Mouse (Mus musculus) forelimb bud, embryonic 11.5 days (tissue): ENCODE measurements around the gene Camkv.
A peak's percentile ranks its signal among the peaks of the same experiment; 100 is the strongest.

Source experiments
- DNase-seq: peaks from one replicate; pipeline ENCODE4 v3.0.0-alpha.2; 2012; ENCODE audit warnings: low read depth, low spot score

Camkv gene

DNA sequence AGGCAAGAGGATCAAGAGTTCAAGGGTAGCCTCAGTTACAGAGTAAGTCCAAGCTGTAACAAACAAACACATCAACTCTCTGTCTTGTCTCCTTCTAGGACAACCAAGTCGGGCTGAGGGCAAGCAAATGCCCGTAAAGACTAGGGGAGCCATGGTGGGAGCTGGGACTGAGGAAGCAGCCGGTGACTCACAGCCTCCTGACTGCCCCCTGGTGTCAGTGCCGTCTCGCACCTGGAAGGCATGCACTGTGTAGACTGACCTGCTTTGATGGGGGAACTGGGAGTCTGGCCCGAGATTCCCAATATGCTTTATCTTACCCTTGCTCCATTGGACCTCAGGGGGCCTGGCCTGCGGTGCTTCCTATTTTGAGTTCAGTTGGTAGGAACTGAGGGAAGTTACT lies 12.5 kb upstream of the Camkv start:
- DNase-seq, result no peak

GRCm38 (mm10) chr9:107923956-107924355 lies 11.5 kb upstream of the Camkv start:
- no peak for DNase-seq

DNA sequence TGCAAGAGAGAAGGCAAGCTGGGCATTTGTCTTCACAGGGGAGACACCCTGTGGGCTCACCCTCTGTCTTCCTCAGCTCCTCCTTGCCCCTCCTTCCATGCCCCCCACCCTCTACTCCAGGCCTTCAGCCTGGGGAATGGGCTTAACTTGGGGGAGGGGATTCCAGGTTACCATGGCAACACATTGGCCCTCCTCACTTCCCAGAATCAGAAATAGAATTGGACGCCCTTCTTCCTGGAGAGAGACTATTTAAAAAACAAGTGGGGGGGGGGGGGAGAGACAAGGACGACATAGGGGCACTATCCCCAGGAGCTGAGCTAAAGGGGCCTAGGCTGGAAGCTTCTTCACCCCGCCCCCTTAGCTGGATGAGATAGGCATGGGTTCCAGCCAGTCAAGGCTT lies 10.2 kb upstream of the Camkv start:
- DNase-seq, result no peak

DNA sequence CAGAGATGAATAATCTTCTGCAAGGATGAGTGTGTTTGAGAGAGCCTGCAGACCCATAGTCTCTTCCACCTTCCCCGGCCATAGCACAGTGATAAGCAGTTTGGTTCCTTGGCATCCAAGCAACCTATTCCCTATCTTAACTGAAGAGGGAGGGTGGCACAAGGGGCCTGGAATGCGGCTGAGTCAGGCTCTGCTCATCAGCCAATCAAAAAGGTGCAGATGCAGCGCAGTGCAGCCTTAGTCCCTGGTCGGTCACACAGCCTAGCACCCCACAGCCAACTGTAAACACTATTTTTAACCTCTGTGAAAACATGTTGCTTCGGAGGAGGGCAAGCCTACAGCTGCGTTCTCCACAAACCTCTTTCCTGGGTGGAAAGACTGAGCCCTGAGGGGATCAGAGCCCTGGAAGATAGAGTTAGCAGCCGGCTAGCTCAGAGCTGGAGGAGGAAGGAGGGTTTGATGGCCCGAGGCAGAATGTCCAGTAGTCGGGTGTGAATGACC lies 8.5 kb upstream of the Camkv start:
- DNase-seq, result no peak

- DNase-seq, result no peak
Observed at GRCm38 (mm10) chr9:107927749-107928148, 7.7 kb upstream of the Camkv start.

- DNase-seq, result no peak
Observed at GRCm38 (mm10) chr9:107928169-107928568, 7.3 kb upstream of the Camkv start, which contains the start of gene Actl11. Actl11 (plus strand) TSS chr9:107928469.

- DNase-seq, result no peak
Observed at GRCm38 (mm10) chr9:107932221-107932620, 3.3 kb upstream of the Camkv start.

DNA sequence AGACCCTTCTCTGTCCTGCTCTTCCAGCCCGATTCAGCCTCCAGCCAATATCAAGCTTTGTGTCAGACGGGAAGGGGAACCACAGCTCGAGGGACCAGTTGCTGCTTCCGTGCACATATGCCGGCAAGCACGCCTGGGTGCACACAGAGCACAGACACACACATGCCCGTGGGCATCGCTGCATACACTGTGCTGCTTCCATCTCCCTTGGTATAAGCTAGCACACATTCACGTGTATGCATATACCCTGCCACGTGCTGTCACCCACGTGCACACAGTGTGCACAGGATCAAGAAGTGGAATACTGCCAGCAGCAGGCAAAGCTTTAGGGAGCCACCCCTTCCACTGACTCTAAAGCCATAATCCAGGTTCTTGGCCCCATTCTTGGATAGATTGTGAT lies 1.3 kb upstream of the Camkv start:
- DNase-seq, result no peak

- peak; percentile 30 for DNase-seq
Observed at GRCm38 (mm10) chr9:107935790-107936214, 328 bp downstream of the Camkv start.

- peak; percentile 24 for DNase-seq
Observed at GRCm38 (mm10) chr9:107936215-107936822, 845 bp downstream of the Camkv start.

GRCm38 (mm10) chr9:107936831-107937230 lies 1.4 kb downstream of the Camkv start:
- DNase-seq, result no peak

DNA sequence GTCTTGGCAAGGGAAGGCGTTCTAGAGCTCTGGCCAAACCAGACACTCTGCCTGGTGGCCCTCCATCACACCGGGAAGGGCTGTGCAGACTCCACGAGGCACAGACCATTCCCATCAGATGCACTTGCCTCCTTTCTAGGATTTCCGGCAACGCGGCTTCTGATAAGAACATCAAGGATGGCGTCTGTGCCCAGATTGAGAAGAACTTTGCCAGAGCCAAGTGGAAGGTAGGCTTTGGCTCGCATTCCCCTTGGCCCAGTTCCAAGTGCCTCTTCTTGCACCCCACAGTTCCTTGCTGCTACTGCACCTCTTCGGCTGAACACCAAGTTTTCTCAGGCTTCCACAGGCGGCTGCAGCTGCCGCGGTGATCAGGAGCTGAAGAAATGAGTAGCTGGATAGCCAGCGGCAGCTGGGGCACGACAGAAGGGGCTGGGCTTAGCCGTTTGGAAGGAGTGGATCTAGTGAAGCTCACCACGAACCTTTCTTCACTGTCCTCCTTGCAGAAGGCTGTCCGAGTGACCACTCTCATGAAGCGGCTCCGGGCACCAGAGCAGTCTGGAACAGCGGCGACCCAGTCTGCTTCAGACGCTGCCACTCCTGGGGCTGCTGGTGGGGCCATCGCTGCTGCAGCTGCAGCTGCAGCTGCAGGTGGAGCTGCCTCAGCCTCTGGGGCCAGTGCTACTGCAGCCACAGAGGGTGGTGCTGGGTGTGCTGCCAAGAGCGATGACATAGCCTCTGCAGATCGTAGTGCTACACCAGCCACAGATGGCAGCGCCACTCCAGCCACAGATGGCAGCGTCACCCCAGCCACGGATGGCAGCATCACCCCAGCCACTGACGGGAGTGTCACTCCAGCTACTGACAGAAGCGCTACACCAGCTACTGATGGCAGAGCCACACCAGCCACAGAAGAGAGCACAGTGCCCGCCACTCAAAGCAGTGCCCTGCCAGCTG lies 12.0 kb downstream of the Camkv start:
- DNase-seq, result no peak

GRCm38 (mm10) chr9:107949184-107949921 lies 13.9 kb downstream of the Camkv start:
- no peak for DNase-seq

GRCm38 (mm10) chr9:107949922-107950235 lies 14.4 kb downstream of the Camkv start, which contains the start of gene Traip:
Traip (plus strand) TSS chr9:107950136.
- no peak for DNase-seq

GRCm38 (mm10) chr9:107950460-107951355 lies 15.2 kb downstream of the Camkv start:
- DNase-seq, result peak; percentile 89

DNA sequence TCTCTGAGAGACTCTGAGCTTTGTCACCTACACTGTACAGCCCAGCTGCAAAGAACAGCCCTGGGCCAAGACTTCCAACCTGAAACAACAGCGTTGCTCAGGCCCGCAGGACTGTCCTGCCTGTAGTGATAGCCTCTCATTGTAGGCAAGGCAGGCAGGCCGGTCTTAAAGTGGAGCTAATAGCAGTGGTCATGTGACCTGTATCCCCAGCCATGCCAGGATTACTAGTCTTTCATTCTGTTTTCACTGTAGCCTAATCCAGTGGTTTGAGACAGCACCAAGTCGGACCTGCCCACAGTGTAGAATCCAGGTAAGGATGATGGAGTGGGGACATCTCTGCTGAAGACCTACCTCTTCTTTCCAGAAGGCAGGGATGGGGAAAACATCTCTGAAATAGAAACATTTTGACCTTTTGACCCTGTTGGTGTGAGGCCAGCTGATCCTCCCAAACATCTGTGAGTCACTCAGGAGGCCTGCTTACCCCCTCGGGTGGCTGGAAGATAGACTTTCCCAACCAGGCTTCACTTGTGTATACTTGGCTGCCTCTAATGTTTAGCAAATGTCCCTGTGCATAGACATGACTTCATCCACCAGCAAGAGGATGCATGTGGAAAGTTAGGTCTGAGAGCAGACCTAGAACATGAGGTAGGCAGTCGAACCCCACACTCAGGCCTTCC lies 20.3 kb downstream of the Camkv start:
- DNase-seq, result no peak

DNA sequence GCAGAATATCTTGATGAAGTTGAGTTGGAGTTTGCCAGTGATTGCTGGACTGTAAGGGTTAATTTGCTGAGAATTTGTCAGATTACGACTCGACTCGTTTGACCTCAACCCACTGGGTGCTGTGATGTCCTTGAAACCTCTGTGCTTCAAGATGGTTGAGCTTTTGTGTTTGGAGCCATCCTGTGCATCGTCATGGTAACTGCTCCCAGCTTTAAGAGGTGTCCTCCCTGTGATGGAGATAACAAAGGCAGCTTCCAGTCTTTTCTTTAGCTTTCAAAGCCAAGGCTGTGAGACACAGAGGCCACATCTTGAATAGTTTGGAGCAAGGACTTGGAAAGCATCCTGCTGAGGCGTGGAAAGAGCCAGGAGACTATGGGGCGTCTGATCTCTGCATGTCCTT lies 21.7 kb downstream of the Camkv start:
- no peak for DNase-seq

DNA sequence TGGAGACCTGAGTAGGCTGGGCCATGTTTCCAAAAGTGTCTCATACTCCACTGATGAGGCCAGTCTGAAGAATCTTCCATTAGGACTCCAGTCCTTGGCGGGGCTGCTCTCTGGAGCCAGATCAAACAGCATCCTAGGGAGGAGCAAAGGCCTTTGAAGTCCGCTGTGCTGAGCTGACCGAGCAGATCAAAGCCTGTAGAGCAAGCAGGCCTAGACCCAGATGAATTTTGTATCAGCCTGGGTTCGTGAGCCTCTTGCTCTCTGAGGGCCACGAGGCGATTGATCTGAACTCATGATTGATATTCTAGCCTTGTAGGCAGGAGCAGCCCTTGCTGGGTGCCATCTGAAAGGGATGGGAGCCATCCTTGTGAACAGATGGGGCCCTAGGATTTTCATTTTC lies 24.4 kb downstream of the Camkv start:
- DNase-seq, result no peak

GRCm38 (mm10) chr9:107960928-107961327 lies 25.5 kb downstream of the Camkv start:
- no peak for DNase-seq

DNA sequence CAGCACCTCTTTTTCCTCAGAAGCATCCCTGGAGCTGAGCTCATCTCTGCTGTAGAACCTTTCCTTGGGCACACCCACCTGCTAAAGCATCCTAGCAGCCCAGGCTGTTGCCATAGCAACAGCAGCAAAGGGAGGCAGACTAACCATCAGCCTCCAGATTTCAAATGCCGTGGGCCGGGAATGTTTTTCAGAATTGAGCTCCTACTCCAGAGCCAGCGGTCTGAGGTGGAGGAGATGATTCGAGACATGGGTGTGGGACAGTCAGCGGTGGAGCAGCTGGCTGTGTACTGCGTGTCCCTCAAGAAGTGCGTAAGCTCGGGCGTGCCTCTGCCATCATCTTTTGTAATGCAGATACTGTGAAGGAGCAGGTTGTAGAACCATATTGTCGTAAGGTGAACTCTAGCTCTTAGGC lies 25.9 kb downstream of the Camkv start:
- DNase-seq, result no peak
